Mouse (Mus musculus): ENCODE data around the gene Tcte3. TPM values are rescaled to one million over a fixed set of nuclear protein-coding genes. Genes with fewer than 3 reads are reported as not detected.
A peak's percentile ranks its signal among the peaks of the same experiment; 100 is the strongest.
"Not testable (repeated sequence)": the region's sequence is repeated elsewhere in the genome, so short reads cannot be mapped to it uniquely, and the experiment has no call there.

Tcte3 gene
- polyA plus RNA-seq, 1 experiment from 2014 or later, result 1.4 TPM

DNA sequence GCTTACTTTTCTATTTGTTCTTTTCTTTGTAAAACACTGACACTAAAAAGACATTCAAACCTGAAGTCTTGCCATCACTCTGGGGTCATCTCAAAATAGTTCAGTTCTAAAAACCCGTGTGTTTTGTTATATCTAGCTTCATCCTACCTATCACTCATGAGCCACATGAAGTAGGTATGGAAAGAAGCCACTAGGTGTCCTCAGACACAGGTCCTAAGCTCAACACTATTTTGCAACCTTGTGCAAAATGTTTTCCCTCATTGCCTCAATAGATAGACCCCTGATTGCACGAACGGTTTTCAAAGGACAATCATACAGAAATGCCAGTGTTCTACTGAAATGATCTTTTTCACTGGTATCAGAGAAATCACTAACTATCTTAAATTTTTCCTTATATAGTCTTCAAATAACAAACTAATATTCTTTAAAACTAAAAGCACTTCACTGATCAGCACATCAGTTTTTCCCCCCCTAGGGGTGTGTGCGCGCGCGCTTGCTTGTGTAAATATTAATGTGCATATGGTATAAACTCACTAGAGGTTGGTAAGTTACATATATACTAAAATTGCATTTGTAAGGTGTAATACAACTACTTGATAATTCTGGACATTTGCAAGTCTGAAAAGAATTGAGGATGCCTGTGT, 63.4 kb downstream of the Tcte3 start:
- ATAC-seq, result peak; percentile 26; the same call in 1 of the 2 replicates
- not testable (repeated sequence) for H3K4me3 ChIP-seq (ENCODE audit: low read length); H3K4me2 ChIP-seq (ENCODE audit: low read depth, low read length)

More for the DNA sequence above, 63.4 kb downstream of the Tcte3 start:
- H3K36me3 ChIP-seq (ENCODE audit: control insufficient read depth, insufficient read depth, low read length); H3K9me3 ChIP-seq (ENCODE audit: control insufficient read depth, low read length); H3K27me3 ChIP-seq (replicated peaks; ENCODE audit: control insufficient read depth, insufficient read depth, low read length); H3K27ac ChIP-seq (ENCODE audit: low read length); H3K4me1 ChIP-seq (ENCODE audit: control insufficient read depth, insufficient read depth, low read length); H3K9ac ChIP-seq (ENCODE audit: low read depth, low read length): not testable (repeated sequence)
- 2% methylated on average over 4 of the region's 7 CpGs for WGBS

Other genes with a start within 250 kb of the Tcte3 start
- 3.9 and 5.0 TPM in 2 replicates for gene Wdr27, start 98.3 kb downstream of the Tcte3 start, polyA plus RNA-seq (2015; fragmentation: Nextera tagmentation; extraction: Ambion mirVana)
- 37.6 and 39.9 TPM in 2 replicates for gene 1600012H06Rik, start 98.3 kb downstream of the Tcte3 start, polyA plus RNA-seq (2015; fragmentation: Nextera tagmentation; extraction: Ambion mirVana)
- 27.5 and 33.4 TPM in 2 replicates for gene Phf10, start 80.2 kb downstream of the Tcte3 start, polyA plus RNA-seq (2015; fragmentation: Nextera tagmentation; extraction: Ambion mirVana)
- 8.2 TPM in 2 replicates for gene 9030025P20Rik, start 63.0 kb downstream of the Tcte3 start, polyA plus RNA-seq (2015; fragmentation: Nextera tagmentation; extraction: Ambion mirVana)
- gene Gm3417, start 62.7 kb downstream of the Tcte3 start, polyA plus RNA-seq (2015; fragmentation: Nextera tagmentation; extraction: Ambion mirVana), result 1.2 and 1.7 TPM in 2 replicates
- 8.0 and 8.6 TPM in 2 replicates for gene Gm3435, start 31.3 kb downstream of the Tcte3 start, polyA plus RNA-seq (2015; fragmentation: Nextera tagmentation; extraction: Ambion mirVana)
- gene Ermard, start 280 bp downstream of the Tcte3 start, polyA plus RNA-seq (2015; fragmentation: Nextera tagmentation; extraction: Ambion mirVana), result 50.0 and 58.1 TPM in 2 replicates
- 3.3 and 4.1 TPM in 2 replicates for gene Gm3448, start within 50 bp of the Tcte3 start, polyA plus RNA-seq (2015; fragmentation: Nextera tagmentation; extraction: Ambion mirVana)